Mouse (Mus musculus): ENCODE results near the gene Smyd2.

Smyd2 gene

DNA sequence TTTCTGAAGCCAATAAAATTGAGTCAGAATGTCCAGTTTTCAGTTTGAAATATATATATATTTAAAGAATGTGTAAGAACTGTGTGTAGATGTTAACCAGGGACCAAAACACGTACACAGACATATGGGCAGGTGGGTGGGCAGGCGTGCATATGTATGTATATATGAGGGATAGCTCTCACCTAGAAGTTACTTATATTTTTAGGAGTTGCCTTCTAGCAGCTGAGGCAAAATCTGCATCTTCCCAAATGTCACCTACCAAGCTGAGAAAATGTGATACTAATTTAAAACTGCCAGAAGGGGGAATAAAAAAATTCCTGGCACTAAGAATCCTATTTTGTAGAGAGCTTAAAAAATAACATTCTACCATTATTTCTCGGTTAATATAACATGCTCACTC is 2.4 kb downstream of the Smyd2 start:
- DNase-seq (ENCODE audit: low read depth, low spot score), result no peak

- DNase-seq (ENCODE audit: low read depth, low spot score), result peak; percentile 60
Measured at GRCm38 (mm10) chr1:189917126-189917500, 5.0 kb downstream of the Smyd2 start.

GRCm38 (mm10) chr1:189916422-189917125 is 5.6 kb downstream of the Smyd2 start:
- DNase-seq (ENCODE audit: low read depth, low spot score), result peak; percentile 92

- DNase-seq (ENCODE audit: low read depth, low spot score), result peak; percentile 97
Measured at GRCm38 (mm10) chr1:189913093-189913760, 8.9 kb downstream of the Smyd2 start.

DNA sequence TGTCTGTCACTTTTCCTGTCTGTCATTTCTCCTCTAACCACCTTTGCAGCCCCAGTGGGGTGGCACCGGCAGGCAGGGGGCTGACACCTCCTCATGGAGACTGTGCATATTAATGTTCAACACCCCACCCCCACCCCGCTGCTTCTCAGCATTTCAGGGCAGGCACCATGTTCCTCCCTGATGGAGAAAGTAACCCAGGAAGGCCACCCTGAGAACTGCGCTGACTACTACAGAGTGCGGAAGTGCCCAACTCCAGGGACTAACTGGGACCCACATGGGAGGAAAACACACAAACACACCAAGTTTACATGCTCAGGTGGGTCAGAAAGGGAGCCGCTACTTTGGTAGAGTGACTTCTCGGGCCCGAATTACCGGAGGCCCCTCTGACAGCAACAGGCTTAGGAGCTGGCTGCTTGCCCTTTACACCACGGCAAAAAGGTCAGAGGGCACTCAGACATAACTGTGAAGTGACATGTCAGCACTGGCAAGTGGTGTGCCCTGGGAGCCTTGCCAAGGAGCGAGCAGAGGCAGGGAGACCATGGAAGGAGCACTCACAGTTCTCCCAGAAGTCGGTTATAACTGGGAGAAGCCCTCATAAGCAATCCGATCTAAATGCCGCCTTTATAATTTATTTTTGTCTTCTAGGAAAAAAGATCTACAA is 11.3 kb downstream of the Smyd2 start:
- DNase-seq (ENCODE audit: low read depth, low spot score), result no peak

- no peak for DNase-seq (ENCODE audit: low read depth, low spot score)
Measured at GRCm38 (mm10) chr1:189903169-189903568, 19.0 kb downstream of the Smyd2 start.

DNA sequence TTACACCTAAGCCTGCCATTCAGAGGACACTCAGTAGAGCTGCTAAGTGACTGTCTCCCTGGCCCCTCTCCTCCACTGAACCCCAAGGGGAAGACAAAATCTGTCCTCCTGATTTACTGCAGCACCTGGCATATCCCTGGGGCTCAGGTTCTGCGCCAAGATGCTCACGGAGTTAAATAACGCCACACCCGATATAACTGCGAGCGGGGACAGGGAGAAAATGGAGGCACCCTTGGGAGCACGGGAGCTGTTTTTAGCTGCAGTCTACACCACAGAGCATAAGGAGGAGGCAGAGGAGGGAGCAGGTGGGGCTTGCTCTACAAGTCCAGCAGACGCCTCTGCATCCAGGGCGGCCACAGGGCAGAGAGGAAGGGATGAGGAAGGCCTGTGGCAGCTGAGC is 19.8 kb downstream of the Smyd2 start:
- DNase-seq (ENCODE audit: low read depth, low spot score), result no peak

DNA sequence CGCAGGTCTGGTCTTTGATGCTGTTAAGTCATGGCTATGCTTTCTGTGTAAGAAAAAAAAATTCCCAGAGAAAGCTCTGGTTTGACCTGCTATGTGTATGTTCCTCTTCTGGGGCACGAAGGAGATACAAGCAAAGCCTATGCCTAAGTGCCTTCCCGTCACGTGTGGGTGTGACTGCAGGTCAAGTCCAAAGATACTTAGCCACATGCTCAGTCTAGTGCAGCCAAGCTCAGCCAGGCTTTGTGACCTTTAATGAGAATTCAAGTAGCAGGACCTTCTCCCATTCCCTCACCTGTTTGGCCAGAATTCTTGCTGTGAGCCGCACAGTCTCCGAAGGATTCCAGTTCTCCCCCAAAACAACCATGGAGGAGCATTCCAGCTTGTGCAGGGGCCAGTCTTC is 22.6 kb downstream of the Smyd2 start:
- DNase-seq (ENCODE audit: low read depth, low spot score), result no peak

GRCm38 (mm10) chr1:189898708-189899107 is 23.5 kb downstream of the Smyd2 start:
- no peak for DNase-seq (ENCODE audit: low read depth, low spot score)

DNA sequence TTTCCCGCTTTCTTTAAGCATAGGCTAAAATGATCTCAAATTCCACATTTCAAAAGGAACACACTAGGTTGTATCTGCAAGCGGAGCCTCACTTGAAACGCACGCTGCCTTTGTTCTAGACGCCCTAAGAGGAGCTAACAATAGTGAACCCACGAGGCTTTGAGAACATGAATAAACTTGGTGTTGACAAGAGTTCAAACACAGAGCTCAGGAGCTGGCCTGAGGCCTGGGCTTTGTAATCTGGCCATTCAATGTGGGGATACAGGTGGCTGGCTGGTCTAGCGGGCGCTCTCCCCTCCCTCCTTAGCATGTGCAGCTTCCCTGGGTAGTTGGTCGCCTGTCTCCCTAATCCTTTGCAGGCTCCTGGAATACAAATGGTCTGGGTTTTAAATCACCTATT is 24.3 kb downstream of the Smyd2 start:
- no peak for DNase-seq (ENCODE audit: low read depth, low spot score)

- DNase-seq (ENCODE audit: low read depth, low spot score), result no peak
Measured at GRCm38 (mm10) chr1:189894191-189894590, 28.0 kb downstream of the Smyd2 start.

- DNase-seq (ENCODE audit: low read depth, low spot score), result no peak
Measured at GRCm38 (mm10) chr1:189888749-189889148, 33.4 kb downstream of the Smyd2 start.

- peak; percentile 76 for DNase-seq (ENCODE audit: low read depth, low spot score)
Measured at GRCm38 (mm10) chr1:189887518-189887917, 34.6 kb downstream of the Smyd2 start.

DNA sequence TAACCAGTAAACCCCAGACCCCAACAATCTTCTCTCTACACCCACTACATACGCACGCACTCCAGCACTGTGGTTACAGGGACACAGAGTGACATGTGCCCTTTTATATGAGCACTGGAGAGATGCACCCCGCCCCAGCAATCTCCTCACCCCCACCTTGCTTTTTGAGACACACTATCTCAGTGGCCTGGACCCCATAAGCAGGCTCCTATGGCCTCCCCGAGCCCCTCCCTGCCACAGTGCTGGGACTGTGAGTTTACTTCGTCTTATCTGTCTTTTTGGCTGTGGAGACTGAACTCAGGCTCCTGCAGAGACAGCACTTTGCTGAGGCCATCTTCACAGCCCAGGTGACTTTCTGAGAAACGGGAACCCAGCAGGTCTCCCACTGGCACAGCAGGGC is 36.2 kb downstream of the Smyd2 start:
- no peak for DNase-seq (ENCODE audit: low read depth, low spot score)

DNA sequence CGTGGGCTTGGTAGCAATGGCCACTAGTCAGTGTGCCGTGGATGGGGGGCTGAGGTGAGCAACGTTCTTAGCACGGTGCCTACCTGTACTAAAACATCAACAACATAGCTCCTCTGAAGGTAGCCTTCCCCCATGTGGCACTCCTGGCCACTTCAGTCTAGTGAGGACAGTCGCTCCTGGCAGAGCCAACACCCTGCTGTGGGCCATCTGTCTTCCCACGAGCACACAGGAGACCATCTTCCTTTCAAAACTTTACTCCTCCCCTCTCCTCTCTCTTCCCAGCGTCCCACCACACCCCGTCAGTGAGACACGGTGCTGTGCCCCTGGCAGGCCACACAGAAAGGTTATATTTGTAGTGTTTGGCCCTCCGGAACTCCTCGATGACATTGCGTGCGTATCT is 37.2 kb downstream of the Smyd2 start:
- DNase-seq (ENCODE audit: low read depth, low spot score), result no peak

DNA sequence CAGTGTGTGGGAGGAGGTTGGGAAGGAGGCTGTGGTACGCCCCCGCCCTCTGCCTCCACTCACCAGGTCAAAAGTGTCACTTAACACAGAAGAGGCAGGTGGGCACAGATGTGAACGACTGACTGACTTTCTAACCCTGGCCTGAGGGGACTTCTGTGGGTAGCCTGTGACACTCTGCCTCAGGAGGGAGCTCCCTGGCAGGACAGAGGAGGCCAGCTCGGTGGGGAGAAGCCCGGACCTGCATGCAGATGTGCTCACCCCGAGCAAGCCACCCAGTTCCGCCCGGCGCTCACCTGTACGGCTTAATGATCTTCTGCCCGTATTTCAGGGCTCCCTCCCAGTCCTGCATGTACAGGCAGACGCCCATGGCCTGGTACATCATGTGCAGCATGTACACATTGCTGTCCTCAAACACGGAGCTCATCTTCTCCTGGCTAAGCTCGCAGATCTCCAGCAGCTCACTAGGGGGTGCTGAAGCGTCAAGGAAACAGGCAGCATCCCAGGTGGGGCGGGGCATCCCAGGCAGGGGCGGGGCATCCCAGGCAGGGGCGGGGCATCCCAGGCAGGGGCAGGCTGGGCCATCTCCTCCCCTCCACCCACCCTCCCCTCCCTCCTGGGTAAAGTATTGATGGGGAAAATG is 38.5 kb downstream of the Smyd2 start:
- DNase-seq (ENCODE audit: low read depth, low spot score), result peak; percentile 90

DNA sequence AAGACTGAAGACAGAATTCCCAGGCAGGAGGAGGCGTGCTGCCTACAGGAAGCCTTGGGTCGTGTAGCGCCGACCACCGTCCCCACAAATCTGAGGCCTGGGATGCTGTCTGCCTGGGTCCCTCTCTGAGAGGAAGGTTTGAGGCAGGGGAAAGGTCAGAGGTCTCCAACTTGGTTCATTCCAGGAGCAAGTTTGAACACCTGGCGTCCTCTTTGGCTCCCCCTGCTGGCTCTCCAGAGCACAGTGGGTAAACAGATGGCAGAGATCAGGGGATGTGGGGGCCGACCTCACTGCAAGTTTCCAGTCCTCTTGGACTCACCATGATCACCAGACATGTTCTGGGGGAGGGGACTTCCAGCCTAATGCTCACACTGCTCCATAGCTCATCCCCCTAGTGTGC is 39.3 kb downstream of the Smyd2 start:
- DNase-seq (ENCODE audit: low read depth, low spot score), result peak; percentile 84

- DNase-seq (ENCODE audit: low read depth, low spot score), result no peak
Measured at GRCm38 (mm10) chr1:189880745-189881144, 41.4 kb downstream of the Smyd2 start.

- DNase-seq (ENCODE audit: low read depth, low spot score), result no peak
Measured at GRCm38 (mm10) chr1:189879965-189880364, 42.2 kb downstream of the Smyd2 start.

GRCm38 (mm10) chr1:189879212-189879611 is 43.0 kb downstream of the Smyd2 start:
- DNase-seq (ENCODE audit: low read depth, low spot score), result no peak

- no peak for DNase-seq (ENCODE audit: low read depth, low spot score)
Measured at GRCm38 (mm10) chr1:189876162-189876561, 46.0 kb downstream of the Smyd2 start.

GRCm38 (mm10) chr1:189875439-189875861 is 46.7 kb downstream of the Smyd2 start:
- DNase-seq (ENCODE audit: low read depth, low spot score), result no peak

Measured in R1 (cell line).